Mouse (Mus musculus): ENCODE measurements around the gene Stag1. TPM values are rescaled to one million over a fixed set of nuclear protein-coding genes. Genes with fewer than 3 reads are reported as not detected.
A peak's percentile ranks its signal among the peaks of the same experiment; 100 is the strongest.

The Stag1 gene
- polyA plus RNA-seq, 1 experiment from 2014 or later = 41.6 TPM

DNA sequence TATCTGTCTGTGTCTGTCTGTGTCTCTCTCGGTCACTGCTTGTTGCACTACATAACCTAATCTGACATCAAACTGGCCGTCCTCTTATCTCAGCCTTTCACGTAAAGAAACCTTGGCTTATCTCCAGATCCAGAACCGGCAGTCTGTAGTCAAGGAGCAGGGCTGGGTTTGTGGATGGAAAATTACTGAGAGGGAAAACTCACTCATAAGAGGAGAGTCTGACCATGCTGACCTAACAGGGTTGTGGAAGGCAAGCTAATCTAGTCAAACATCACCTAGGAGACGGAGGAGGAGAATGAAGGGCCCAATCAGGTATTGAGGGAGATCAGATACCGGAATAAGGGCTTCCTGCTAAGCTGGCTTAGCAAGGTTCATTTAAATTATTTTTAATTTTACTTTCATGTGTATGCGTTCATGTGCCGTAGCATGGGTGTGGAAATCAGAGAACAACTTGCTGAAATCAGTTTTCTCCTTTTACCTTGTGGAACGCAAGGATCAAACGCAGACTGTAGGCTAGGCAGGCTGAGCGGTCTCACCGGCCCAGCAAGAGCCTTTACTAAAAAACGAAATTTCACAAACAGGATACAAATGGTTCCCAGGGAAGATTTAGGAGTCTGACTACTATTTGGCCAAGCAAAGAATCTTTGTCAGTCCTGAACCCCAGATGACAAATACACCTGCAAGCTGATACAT, 14.6 kb upstream of the Stag1 start:
- H3K27ac ChIP-seq = no peak overlapping the region
- H3K36me3 ChIP-seq (ENCODE audit: inconsistent target) = no peaks in the 10 kb centered on the region
- 75% methylated on average over 13 of the region's 13 CpGs for WGBS (ENCODE audit: missing documents)
- H3K79me2 ChIP-seq (ENCODE audit: inconsistent target) = no peaks in the 10 kb centered on the region
- H3K4me3 ChIP-seq (ENCODE audit: inconsistent target) = no peak overlapping the region

DNA sequence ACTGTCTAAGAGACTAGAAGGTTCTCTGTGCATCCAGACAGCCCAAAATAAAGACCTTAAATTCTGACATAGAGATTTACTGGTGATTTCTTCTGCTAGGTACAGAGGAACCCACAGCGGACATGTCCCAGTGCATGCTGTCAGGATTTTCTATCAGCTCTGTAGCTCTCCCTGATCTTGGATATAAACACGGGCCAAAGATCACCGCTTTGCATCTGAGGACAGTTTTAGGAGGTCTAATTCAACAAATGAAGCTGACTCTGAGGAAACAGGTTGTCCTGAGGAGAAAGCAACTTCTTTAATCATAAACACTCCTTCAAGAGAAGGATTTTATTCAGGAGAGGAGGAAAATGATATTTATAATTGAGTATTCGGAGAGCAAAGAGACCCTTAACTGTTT, 13.6 kb upstream of the Stag1 start:
- no peak overlapping the region for H3K4me3 ChIP-seq (ENCODE audit: inconsistent target)
- H3K36me3 ChIP-seq (ENCODE audit: inconsistent target) = no peaks in the 10 kb centered on the region
- no peaks in the 10 kb centered on the region for H3K79me2 ChIP-seq (ENCODE audit: inconsistent target)
- 91% methylated on average over 4 of the region's 4 CpGs for WGBS (ENCODE audit: missing documents)
- H3K27ac ChIP-seq = no peak overlapping the region

DNA sequence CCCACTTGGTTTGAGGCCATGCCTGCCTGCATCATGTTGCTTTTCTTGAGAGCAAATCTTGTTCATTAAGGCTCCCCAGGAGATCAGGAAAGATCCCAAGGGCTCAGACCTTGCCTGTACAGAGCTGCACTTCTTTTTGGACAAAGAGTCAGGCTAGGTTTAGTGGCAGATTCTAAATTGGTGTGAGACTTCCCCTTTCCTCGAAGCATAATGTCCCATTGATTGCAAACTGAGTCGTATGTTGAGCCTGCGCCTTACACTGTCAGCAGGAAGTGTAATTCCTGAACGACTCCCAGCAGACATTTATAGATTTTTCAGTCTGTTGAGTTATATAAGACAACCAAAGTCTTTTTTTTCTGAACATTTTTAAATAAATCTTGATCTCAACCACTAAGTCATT, 7.1 kb upstream of the Stag1 start:
- H3K36me3 ChIP-seq (ENCODE audit: inconsistent target) = no peaks in the 10 kb centered on the region
- no peak overlapping the region for H3K4me3 ChIP-seq (ENCODE audit: inconsistent target)
- H3K27ac ChIP-seq = no peak overlapping the region
- WGBS (ENCODE audit: missing documents) = 18% methylated on average over 4 of the region's 4 CpGs
- no peaks in the 10 kb centered on the region for H3K79me2 ChIP-seq (ENCODE audit: inconsistent target)

DNA sequence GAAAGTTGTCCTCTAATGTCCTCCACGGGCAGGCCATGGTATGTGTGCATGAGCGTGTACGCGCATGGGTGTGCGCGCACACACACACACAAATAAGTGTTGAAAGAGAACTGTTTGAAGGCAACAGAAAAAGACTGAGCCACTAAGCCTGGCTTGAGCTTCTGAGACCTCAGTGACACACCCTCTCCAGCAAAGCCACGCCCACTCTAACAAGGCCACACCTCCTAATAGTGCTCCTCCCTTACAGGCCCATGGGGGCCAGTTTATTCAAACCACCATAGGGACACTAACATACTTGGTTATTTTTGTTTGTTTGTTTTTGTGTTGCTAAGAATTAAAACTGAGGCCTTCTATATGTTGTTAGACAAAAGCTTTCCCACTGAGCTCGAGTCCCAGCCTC, 1.3 kb upstream of the Stag1 start:
- no peaks in the 10 kb centered on the region for H3K79me2 ChIP-seq (ENCODE audit: inconsistent target)
- H3K4me3 ChIP-seq (ENCODE audit: inconsistent target) = no peak overlapping the region
- 89% methylated on average over 8 of the region's 8 CpGs for WGBS (ENCODE audit: missing documents)
- no peaks in the 10 kb centered on the region for H3K36me3 ChIP-seq (ENCODE audit: inconsistent target)
- no peak overlapping the region for H3K27ac ChIP-seq

DNA sequence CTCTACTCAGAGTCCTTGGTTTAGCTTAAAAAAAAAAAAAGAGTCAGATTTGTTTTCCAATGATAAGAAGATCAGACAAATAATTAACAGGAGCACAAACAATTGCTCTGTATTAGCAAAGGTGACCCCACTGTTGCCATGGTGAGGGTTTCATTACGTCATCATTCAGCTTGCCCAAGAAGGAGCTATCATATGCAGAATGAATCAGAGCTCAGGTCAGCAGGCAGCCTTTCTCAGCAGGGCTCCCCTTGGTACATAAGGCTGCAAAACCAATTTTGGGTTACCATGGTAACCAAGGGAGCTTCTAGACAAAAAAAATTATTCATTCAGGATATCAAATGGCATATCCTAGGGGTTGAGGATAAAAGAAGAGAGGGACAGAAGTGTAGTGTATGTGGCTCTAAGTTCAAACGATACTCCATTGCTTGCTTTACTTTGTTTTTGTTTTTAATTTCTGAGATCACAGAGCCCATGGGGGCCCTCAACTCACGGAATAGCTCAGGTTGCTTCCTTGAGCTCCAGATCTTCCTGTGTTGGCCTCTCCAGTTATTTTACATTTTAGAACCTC, 2.2 kb downstream of the Stag1 start:
- 83% methylated on average over 3 of the region's 3 CpGs for WGBS (ENCODE audit: missing documents)
- Histone ChIP-seq H3K4me3 (ENCODE audit: inconsistent target) (no peak overlapping the region), H3K36me3 (ENCODE audit: inconsistent target) (no peaks in the 10 kb centered on the region), H3K79me2 (ENCODE audit: inconsistent target) (no peaks in the 10 kb centered on the region), H3K27ac (no peak overlapping the region)

DNA sequence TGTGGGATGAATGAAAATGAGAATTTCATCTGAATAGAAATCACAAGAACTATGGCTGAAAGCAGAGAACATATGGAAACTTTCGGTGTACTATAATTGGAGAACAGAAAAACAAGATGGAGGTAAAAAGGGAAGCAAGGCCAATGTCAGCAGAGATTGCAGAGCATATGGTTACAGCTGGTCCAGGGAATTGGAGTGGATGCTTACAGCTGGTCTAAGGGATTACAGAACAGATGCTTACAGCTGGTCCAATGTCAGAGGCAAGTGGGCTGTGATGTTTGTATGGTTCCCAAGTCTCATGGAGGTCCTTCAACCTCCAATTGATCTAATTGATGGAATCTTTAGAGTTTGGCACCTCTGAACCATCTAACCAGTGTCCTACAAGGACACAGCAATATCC, 4.5 kb downstream of the Stag1 start:
- Histone ChIP-seq H3K36me3 (ENCODE audit: inconsistent target) (no peaks in the 10 kb centered on the region), H3K79me2 (ENCODE audit: inconsistent target) (no peaks in the 10 kb centered on the region), H3K4me3 (ENCODE audit: inconsistent target) (no peak overlapping the region), H3K27ac (no peak overlapping the region)
- 93% methylated on average over 1 of the region's 1 CpGs for WGBS (ENCODE audit: missing documents)

DNA sequence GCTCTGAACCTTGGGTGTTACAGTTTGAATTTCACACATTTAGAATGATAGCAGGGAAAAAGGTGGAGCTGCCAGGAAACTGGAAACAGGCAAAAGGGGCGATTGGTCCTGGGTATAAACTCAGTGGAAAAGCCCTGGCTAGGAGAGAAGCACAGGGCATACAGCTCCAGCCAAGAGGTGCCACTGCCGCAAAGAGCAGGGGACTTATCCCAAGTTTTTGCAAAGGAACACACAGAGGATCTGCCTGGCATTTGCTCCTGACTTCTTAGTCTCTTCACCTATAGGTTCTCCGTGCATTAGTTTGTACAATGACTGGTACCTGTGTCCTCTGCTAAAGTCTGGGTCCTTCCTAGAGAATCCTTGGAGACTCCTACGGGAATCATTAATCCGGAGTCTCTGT, 5.6 kb downstream of the Stag1 start:
- H3K4me3 ChIP-seq (ENCODE audit: inconsistent target) = no peak overlapping the region
- WGBS (ENCODE audit: missing documents) = 86% methylated on average over 5 of the region's 5 CpGs
- H3K79me2 ChIP-seq (ENCODE audit: inconsistent target) = no peaks in the 10 kb centered on the region

DNA sequence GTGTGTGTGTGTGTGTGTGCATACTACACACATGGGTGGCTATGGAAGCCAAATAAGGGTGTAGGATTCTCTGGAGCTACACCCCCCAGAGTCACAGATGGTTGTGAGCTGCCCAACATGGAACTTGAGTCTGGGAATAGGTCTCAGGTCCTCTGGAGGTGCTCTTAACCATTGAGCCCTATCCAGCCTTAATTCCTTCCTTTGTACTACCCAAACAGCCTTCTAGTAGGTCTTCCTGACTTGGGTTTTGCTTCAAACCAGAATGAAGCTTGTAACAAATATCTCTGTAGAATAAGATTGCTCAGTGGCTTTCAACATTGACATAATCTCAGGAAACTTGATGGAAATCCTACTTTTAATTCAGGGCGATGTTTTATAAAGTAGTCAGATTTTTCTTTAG, 7.9 kb downstream of the Stag1 start:
- H3K27ac ChIP-seq = no peak overlapping the region
- H3K36me3 ChIP-seq (ENCODE audit: inconsistent target) = no peaks in the 10 kb centered on the region
- no peaks in the 10 kb centered on the region for H3K79me2 ChIP-seq (ENCODE audit: inconsistent target)
- H3K4me3 ChIP-seq (ENCODE audit: inconsistent target) = no peak overlapping the region
- 100% methylated on average over 1 of the region's 1 CpGs for WGBS (ENCODE audit: missing documents)

More for the DNA sequence above, 5.6 kb downstream of the Stag1 start:
- no peak overlapping the region for H3K27ac ChIP-seq
- no peaks in the 10 kb centered on the region for H3K36me3 ChIP-seq (ENCODE audit: inconsistent target)

DNA sequence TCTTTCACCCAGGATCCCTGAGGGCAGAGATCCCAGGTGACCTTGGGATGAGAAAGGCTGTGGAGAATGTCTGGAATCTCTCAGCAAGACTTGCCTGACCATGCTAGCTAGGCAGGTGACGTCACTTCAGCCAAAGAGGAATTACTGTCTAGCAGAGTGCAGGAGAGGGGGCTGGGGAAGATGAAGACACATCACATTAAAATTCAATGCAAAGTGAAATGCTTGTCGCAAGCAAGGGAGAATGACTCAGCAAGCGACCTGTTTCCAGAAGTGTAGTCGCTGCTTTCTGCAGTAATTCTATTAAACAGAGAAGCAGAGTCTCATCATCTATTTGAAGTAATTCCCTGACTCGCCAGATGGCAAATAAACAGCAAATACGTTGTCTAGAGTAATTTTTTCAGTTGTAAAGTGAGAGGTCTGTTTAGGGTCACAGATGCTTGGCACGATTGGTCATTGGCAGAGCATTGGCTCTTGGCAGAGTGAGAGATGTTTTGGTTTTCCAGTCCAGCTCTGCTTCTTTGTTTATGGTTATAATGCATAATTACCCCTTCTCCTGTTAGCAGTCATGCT, 8.5 kb downstream of the Stag1 start:
- H3K36me3 ChIP-seq (ENCODE audit: inconsistent target) = no peaks in the 10 kb centered on the region
- no peak overlapping the region for H3K4me3 ChIP-seq (ENCODE audit: inconsistent target)
- 43% methylated on average over 7 of the region's 7 CpGs for WGBS (ENCODE audit: missing documents)
- no peaks in the 10 kb centered on the region for H3K79me2 ChIP-seq (ENCODE audit: inconsistent target)
- H3K27ac ChIP-seq = no peak overlapping the region

DNA sequence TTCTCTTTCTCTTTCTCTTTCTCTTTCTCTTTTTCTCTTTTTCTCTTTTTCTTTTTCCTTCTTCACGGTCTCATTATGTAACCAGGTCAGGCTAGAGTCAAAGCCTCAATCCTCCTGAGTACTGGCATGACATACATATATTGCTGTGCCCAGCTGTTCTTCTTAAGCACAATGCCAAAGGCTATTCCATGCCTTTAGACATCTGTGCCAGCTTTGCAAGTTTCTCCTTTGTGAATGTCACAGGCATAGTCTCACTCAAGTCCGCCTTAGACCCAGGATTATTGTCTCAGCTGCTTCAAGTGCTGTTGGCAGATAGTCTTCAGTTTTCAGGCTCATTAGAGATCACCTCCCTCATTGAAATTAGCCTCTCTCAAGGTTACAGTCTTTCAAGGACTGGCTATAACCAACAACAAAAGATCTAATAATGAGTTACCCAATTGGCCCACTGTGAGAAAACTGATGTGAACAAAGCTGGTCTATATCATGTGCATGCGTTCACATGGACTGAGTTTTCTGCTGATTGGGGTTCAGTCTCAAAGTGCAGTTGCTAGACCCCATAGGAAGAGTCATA, 16.0 kb downstream of the Stag1 start:
- H3K27ac ChIP-seq = no peak overlapping the region
- no peaks in the 10 kb centered on the region for H3K79me2 ChIP-seq (ENCODE audit: inconsistent target)
- H3K4me3 ChIP-seq (ENCODE audit: inconsistent target) = no peak overlapping the region
- H3K36me3 ChIP-seq (ENCODE audit: inconsistent target) = no peaks in the 10 kb centered on the region
- 93% methylated on average over 3 of the region's 3 CpGs for WGBS (ENCODE audit: missing documents)

DNA sequence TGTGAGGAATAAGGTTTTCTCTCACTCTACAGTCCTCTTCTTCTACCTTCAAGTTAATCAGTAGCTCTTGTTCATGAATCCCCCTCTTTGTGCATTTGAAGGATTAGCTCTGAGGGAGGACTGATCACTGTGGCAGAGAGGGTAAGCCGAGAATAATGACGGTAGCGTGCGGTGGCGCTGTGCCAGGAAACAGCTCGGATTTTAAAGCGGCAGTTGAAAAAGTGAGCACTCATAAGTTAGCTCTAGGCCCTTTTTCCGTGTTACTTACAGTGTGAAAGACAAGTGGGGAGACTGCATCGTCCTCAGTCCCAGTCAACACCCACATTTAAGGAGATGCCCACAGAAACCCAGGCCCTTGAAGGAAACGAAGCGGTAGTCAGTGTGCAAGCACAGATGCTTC, 19.3 kb downstream of the Stag1 start:
- 88% methylated on average over 11 of the region's 11 CpGs for WGBS (ENCODE audit: missing documents)
- Histone ChIP-seq H3K4me3 (ENCODE audit: inconsistent target) (no peak overlapping the region), H3K79me2 (ENCODE audit: inconsistent target) (no peaks in the 10 kb centered on the region), H3K36me3 (ENCODE audit: inconsistent target) (no peaks in the 10 kb centered on the region), H3K27ac (no peak overlapping the region)

DNA sequence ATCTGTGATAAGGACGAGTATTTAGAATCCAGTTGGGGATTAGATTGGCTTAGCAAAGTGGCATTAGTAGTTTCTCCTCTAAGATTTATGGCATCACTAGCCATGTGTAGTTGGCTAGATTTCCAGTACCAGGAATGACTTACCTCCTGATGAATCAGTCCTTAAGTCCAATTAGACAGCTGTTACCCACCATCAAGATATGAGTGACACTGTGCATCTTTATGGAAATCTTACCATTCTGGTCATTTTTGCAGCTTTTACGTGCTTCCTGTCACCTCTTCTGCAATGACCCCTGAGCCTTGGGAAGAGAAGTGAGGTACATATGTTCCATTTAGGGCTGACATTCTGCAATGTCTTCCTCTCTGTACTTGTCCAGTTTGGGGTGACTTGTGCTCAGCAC, 28.7 kb downstream of the Stag1 start:
- H3K4me3 ChIP-seq (ENCODE audit: inconsistent target) = no peak overlapping the region
- WGBS (ENCODE audit: missing documents) = 86% methylated on average over 2 of the region's 2 CpGs
- H3K36me3 ChIP-seq (ENCODE audit: inconsistent target) = no peaks in the 10 kb centered on the region
- H3K27ac ChIP-seq = no peak overlapping the region
- H3K79me2 ChIP-seq (ENCODE audit: inconsistent target) = no peaks in the 10 kb centered on the region

DNA sequence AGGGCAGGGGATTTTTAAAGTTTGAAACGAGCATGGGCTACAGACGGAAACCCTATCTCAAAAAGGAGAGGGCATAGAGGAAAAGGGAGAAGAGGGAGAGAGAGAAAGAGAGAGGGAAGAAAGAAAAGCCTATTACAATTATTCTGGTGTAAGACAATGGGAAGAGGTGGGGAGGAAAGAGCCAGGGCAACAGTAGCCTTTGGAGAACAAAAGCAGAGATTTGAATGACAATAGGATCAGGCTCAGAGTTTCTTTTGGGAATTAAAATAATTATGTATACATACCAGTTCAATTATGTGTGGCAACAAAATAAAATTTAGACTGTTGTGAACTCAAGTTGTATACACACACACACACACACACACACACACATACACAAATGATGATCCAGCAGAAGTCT, 43.2 kb downstream of the Stag1 start:
- WGBS (ENCODE audit: missing documents) = 100% methylated on average over 2 of the region's 2 CpGs
- H3K36me3 ChIP-seq (ENCODE audit: inconsistent target) = no peaks in the 10 kb centered on the region
- H3K27ac ChIP-seq = no peak overlapping the region
- peaks cover 16% of the 10 kb centered on the region for H3K79me2 ChIP-seq (ENCODE audit: inconsistent target)
- H3K4me3 ChIP-seq (ENCODE audit: inconsistent target) = no peak overlapping the region

DNA sequence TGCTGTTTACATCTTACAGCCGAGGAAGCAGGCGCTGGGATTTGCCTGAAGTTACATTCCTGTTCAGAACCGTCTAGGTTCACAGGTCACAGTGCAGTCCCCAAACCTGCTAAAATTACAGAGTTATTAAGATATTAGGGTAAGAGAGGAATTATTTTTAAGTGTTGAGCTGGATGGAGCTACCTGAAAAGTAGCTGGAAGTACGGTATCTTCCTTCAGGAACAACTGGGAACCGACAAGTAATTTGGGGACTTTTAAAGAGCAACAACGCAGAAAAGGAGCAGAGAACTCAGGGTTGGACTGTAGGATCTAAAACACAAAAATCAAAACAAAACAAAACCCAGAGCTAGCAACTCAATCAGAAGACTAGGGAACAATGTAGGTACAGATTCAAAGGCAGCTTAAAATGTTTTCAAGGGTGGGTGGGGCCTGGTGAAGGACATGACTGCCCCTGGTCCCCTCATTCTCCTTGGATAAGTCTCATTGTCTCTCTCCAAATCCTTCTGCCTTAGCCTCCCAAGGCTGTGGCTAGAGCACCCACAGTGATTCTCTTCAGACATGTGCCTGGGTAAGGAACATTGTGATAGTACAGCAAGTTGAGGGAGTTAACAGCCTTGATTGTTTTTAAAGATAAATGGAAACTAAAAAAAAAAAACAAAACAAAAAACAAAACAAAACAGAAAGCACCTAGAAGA, 43.9 kb downstream of the Stag1 start:
- peak overlapping the region; percentile 55 for H3K4me3 ChIP-seq (ENCODE audit: inconsistent target)
- peaks cover 24% of the 10 kb centered on the region for H3K79me2 ChIP-seq (ENCODE audit: inconsistent target)
- 93% methylated on average over 6 of the region's 6 CpGs for WGBS (ENCODE audit: missing documents)
- peak overlapping the region; percentile 87 for H3K27ac ChIP-seq
- H3K36me3 ChIP-seq (ENCODE audit: inconsistent target) = no peaks in the 10 kb centered on the region

Data from macrophage (primary cell).